Comparison of ENCODE assay signal across 9 mouse cellular contexts in the genomic region with DNA sequence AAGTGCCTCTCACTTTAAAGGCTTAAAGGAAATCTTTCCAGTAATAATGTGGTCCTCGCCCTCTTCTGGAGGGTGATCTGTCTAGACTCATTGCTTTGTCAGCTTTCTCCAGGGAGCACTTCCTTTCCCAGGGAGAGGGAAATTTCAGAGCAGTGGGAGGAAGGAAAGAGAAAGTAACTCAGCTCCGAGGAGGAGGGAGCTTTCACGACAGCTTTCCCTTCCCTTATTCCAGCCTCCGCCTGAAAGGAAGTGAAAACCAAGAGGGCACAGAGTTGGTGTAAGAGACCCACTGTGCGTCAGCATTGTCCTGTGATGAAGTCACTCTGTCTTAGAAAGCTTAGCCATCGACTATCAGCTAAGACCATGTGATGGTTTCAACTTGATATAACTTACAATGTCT. TPM values are rescaled to one million over a fixed set of nuclear protein-coding genes. Genes with fewer than 3 reads are reported as not detected.
A peak's percentile ranks its signal among the peaks of the same experiment; 100 is the strongest.
DNase-seq lines count a peak whose midpoint lies in the region; ATAC-seq and TF ChIP-seq lines count a peak whose summit lies in the region.
"Had no signal": no experiment of that assay in that cellular context is flagged by ENCODE, and none has a peak within 500 bp of the region (broad histone marks: within the 10 kb centered on the region; RNA-seq: fewer than 3 reads in every experiment).

No protein-coding gene starts in this region.

- intact Hi-C loops in heart, adult 2 months (cut with DNase I), result loop anchor here (10.0 kb wide), 1 partner anchor 115 kb away; no protein-coding TSS in a partner anchor

- H3K4me2 ChIP-seq in kidney, embryonic 14.5 days (replicated peaks; ENCODE audit: low read depth, low read length), result no peak overlapping the region
- peak overlapping the region; percentile 37 for H3K4me2 ChIP-seq in intestine, postnatal 0 days (replicated peaks; ENCODE audit: low read depth)
- H3K4me2 ChIP-seq in forebrain, embryonic 14.5 days (ENCODE audit: low read length), result no peak overlapping the region

- H3K79me2 ChIP-seq in heart, adult 2 months (replicated peaks; ENCODE audit: control insufficient read depth, insufficient read depth, low read length), result no peaks in the 10 kb centered on the region

- peak; percentile 47 for DNase-seq in kidney, adult 9 months
- DNase-seq in heart, adult 2 months, result peak; percentile 29 to 43
- DNase-seq in splenic B cell, adult 2 months (ENCODE audit: low read depth, low spot score), result peak; percentile 7
- no peak for DNase-seq in forebrain, embryonic 14.5 days (ENCODE audit: low spot score)
- DNase-seq: forebrain, postnatal 0 days had no signal

- H3K4me3 ChIP-seq in kidney, embryonic 14.5 days (ENCODE audit: low read length), result no peak overlapping the region
- no peak overlapping the region for H3K4me3 ChIP-seq in heart, adult 2 months
- H3K4me3 ChIP-seq in intestine, postnatal 0 days (ENCODE audit: low read depth, low read length), result no peak overlapping the region
- no peak overlapping the region for H3K4me3 ChIP-seq in forebrain, embryonic 14.5 days (ENCODE audit: low read depth, low read length)

- no peak for TF ChIP-seq EP300 in heart, adult 2 months (IDR thresholded peaks at IDR 0.05; ENCODE audit: insufficient read depth, low read depth, low read length)

- H3K27me3 ChIP-seq in kidney, embryonic 14.5 days (ENCODE audit: control insufficient read depth, insufficient read depth, low read length), result no peaks in the 10 kb centered on the region
- H3K27me3 ChIP-seq in heart, adult 2 months (ENCODE audit: control insufficient read depth, insufficient read depth, low read length), result no peaks in the 10 kb centered on the region
- H3K27me3 ChIP-seq in intestine, postnatal 0 days (replicated peaks; ENCODE audit: control insufficient read depth, insufficient read depth, low read length), result no peaks in the 10 kb centered on the region
- no peaks in the 10 kb centered on the region for H3K27me3 ChIP-seq in splenic B cell, adult 2 months (ENCODE audit: control insufficient read depth, insufficient read depth, low read length, poor library complexity, severe bottlenecking)
- no peaks in the 10 kb centered on the region for H3K27me3 ChIP-seq in forebrain, embryonic 14.5 days (replicated peaks; ENCODE audit: control insufficient read depth, insufficient read depth, low read length)

- no peak for ATAC-seq in kidney, embryonic 14.5 days (ENCODE audit: low FRiP score, low TSS enrichment)
- ATAC-seq in intestine, postnatal 0 days, result peak; percentile 28; the same call in 1 of the 2 replicates
- ATAC-seq in inflammation-experienced regulatory T-cells, adult 6 months, result no peak
- no peak for ATAC-seq in forebrain, embryonic 14.5 days
- ATAC-seq in cerebellum, adult (ENCODE audit: insufficient number of reproducible peaks, low FRiP score, low TSS enrichment), result no peak
- ATAC-seq: forebrain, postnatal 0 days had no signal

- no peak overlapping the region for H3K9ac ChIP-seq in kidney, embryonic 14.5 days (ENCODE audit: low read depth, low read length)
- no peak overlapping the region for H3K9ac ChIP-seq in heart, adult 2 months (ENCODE audit: low read depth, low read length)
- no peak overlapping the region for H3K9ac ChIP-seq in intestine, postnatal 0 days (ENCODE audit: low read depth, low read length)
- no peak overlapping the region for H3K9ac ChIP-seq in forebrain, embryonic 14.5 days (ENCODE audit: low read length)
- H3K9ac ChIP-seq: forebrain, postnatal 0 days had no signal

- 38% methylated on average over 6 of the region's 6 CpGs for WGBS in kidney, embryonic 14.5 days
- WGBS in heart, adult 2 months, result 13% methylated on average over 6 of the region's 6 CpGs
- 24% methylated on average over 6 of the region's 6 CpGs for WGBS in intestine, postnatal 0 days
- 66% methylated on average over 6 of the region's 6 CpGs for WGBS in forebrain, embryonic 14.5 days

- H3K36me3 ChIP-seq in kidney, embryonic 14.5 days (ENCODE audit: control insufficient read depth, insufficient read depth, low read length), result no peaks in the 10 kb centered on the region
- H3K36me3 ChIP-seq in heart, adult 2 months (ENCODE audit: control insufficient read depth, insufficient read depth, low read length), result no peaks in the 10 kb centered on the region
- no peaks in the 10 kb centered on the region for H3K36me3 ChIP-seq in intestine, postnatal 0 days (ENCODE audit: control insufficient read depth, insufficient read depth)
- H3K36me3 ChIP-seq in splenic B cell, adult 2 months (ENCODE audit: control insufficient read depth, insufficient read depth, low read length, poor library complexity, severe bottlenecking), result no peaks in the 10 kb centered on the region
- H3K36me3 ChIP-seq in forebrain, embryonic 14.5 days (ENCODE audit: control insufficient read depth, insufficient read depth, low read length), result no peaks in the 10 kb centered on the region

- H3K27ac ChIP-seq in kidney, embryonic 14.5 days (ENCODE audit: low read depth, low read length), result no peak overlapping the region
- H3K27ac ChIP-seq in heart, adult 2 months, result peak overlapping the region; percentile 57
- 0 out of 2 replicates have a peak overlapping the region, but pooled peaks have one; percentile 11 for H3K27ac ChIP-seq in intestine, postnatal 0 days (ENCODE audit: low read depth, low read length)
- no peak overlapping the region for H3K27ac ChIP-seq in forebrain, embryonic 14.5 days (ENCODE audit: low read depth, low read length)

- peak; percentile 21; the same call in 1 of the 2 replicates for TF ChIP-seq CTCF in heart, adult 2 months (IDR thresholded peaks at IDR 0.05)
- peak; percentile 27; the same call in 1 of the 2 replicates for TF ChIP-seq CTCF in intestine, postnatal 0 days (IDR thresholded peaks at IDR 0.05; ENCODE audit: low read depth)

- no peaks in the 10 kb centered on the region for H3K9me3 ChIP-seq in kidney, embryonic 14.5 days (ENCODE audit: control insufficient read depth, low read length)
- H3K9me3 ChIP-seq in intestine, postnatal 0 days (ENCODE audit: control insufficient read depth), result no peaks in the 10 kb centered on the region
- H3K9me3 ChIP-seq in forebrain, embryonic 14.5 days (replicated peaks; ENCODE audit: control insufficient read depth, low read length), result no peaks in the 10 kb centered on the region

- 0 out of 2 replicates have a peak, but pooled peaks cover 4% of the 10 kb centered on the region for H3K4me1 ChIP-seq in kidney, embryonic 14.5 days (ENCODE audit: control insufficient read depth, insufficient read depth, low read length)
- peaks cover 10% of the 10 kb centered on the region for H3K4me1 ChIP-seq in heart, adult 2 months (ENCODE audit: control insufficient read depth, insufficient read depth, low read length)
- H3K4me1 ChIP-seq in intestine, postnatal 0 days (replicated peaks; ENCODE audit: control insufficient read depth, insufficient read depth, low read length), result no peaks in the 10 kb centered on the region; the same call in 1 of the 2 replicates
- H3K4me1 ChIP-seq in forebrain, embryonic 14.5 days (ENCODE audit: control insufficient read depth, insufficient read depth, low read length), result no peaks in the 10 kb centered on the region

- TF ChIP-seq POLR2A in heart, adult 2 months (IDR thresholded peaks at IDR 0.05; ENCODE audit: insufficient read depth, low read depth, low read length), result no peak

RNA-seq across cellular contexts. Expression of gene Il33, which starts 15.3 kb away (rescaled TPM):
- 28.0 and 28.3 TPM in 2 replicates for polyA plus RNA-seq in kidney, embryonic 14.5 days (2014; fragmentation: Nextera tagmentation; extraction: Ambion mirVana)
- total RNA-seq in heart, adult 2 months (2021), result 1 to 10 TPM; 5.7 to 8.2 TPM
- polyA plus RNA-seq in heart, adult 2 months (2012; rRNA removed), result 3.7 and 7.3 TPM in 2 replicates
- polyA plus RNA-seq in intestine, postnatal 0 days (2015; fragmentation: Nextera tagmentation; extraction: Ambion mirVana), result 15.4 and 16.4 TPM in 2 replicates
- polyA plus RNA-seq in inflammation-experienced regulatory T-cells, adult 6 months (2017; shearing (Covaris generic)), result under 1 TPM in 1 of 3 experiments, not detected in 2; 0.17 TPM
- 0.36 and 0.55 TPM in 2 replicates for polyA plus RNA-seq in forebrain, embryonic 14.5 days (2014; fragmentation: Nextera tagmentation; extraction: Ambion mirVana)

Comparison
In these comparisons a context has a peak if more than half of its experiments do, and no peak if none do; other contexts are left out.
1. H3K27ac ChIP-seq: peak in heart, adult 2 months (single experiment) and intestine, postnatal 0 days (single experiment); none in kidney, embryonic 14.5 days (single experiment) and forebrain, embryonic 14.5 days (single experiment).